Mouse (Mus musculus) erythroblast, embryonic 14.5 days (primary cell): ENCODE measurements around the gene Ntm.

Source experiments
- GATA1 ChIP-seq: IDR thresholded peaks from 2 replicates; pipeline ENCODE4 v1.6.1; 2012; ENCODE audit warnings: low read length, inconsistent platforms, mixed read lengths
- TAL1 ChIP-seq: IDR thresholded peaks from 3 replicates; pipeline ENCODE4 v1.6.1; 2012; ENCODE audit warnings: low read length, inconsistent platforms, mixed read lengths

- TF ChIP-seq TAL1 (no peak), GATA1 (no peak)
These were observed 801.8 kb downstream of the Ntm start for GRCm38 (mm10) chr9:29161059-29161642.
